Mouse (Mus musculus) kidney, adult 2 months (tissue): ENCODE results near the gene Fads2.

Experiments used
- CTCF ChIP-seq: fragments of 200-500 bp; conservative IDR thresholded peaks from 2 replicates; pipeline ENCODE4 v1.5.1; 2011; ENCODE audit warnings: low read depth, mild to moderate bottlenecking, control low read depth, low read length, moderate library complexity, mixed read lengths; ENCODE audit not compliant: insufficient read depth, insufficient read length
- POLR2A ChIP-seq: fragments of 200-500 bp; IDR thresholded peaks from one replicate; pipeline ENCODE4 v1.6.1; 2011; ENCODE audit warnings: low read depth, low read length, control low read depth

DNA sequence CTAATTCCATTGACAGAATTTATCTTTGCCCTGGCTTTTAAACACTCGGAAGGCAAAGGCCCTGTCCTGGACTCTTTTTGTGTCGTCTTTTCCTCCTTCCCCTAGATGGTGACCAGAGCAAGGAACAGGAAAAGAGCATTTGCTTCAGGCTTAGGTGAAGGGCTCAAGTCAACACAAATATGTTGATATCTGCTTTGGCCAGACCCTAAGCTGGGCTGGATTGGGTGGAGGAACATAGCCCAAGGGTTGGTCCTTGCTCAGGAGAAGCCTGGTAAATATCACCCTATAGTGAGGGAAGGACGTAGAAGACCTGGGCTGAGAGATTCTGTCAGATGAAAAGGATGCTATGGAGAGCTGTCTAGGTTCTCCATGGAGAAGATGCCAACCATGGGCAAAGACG, 85.4 kb downstream of the Fads2 start:
- TF ChIP-seq CTCF (no peak), POLR2A (no peak)
